Mouse (Mus musculus) heart, embryonic 13.5 days (tissue): Measurements from ENCODE around the gene Nploc4. TPM values are rescaled to one million over a fixed set of nuclear protein-coding genes. Genes with fewer than 3 reads are reported as not detected.

ENCODE experiments used
- microRNA-seq: library from miRNA; unstranded; fragments of <30 nt; microRNA quantifications from one replicate; pipeline ENCODE4, GENCODE M21; 2016
- polyA plus RNA-seq: library from polyadenylated mRNA; unstranded; fragments of >200 nt; fragmentation: Nextera tagmentation; extraction: Ambion mirVana; gene quantifications from 2 replicates; pipeline ENCODE4 v1.2.1, GENCODE M21; 2015

The Nploc4 gene
- polyA plus RNA-seq, 1 experiment from 2014 or later, result 28.3 TPM

Small RNAs within 50 kb of the gene (microRNA-seq; reads per million reads assigned to microRNA genes)
- gene Gm23419 (not detected), gene Mir6935 (1.2 reads per million)

Other genes starting within 250 kb of the Nploc4 start
- gene Bahcc1, start 204.8 kb downstream of the Nploc4 start, polyA plus RNA-seq, result 4.4 and 5.2 TPM in 2 replicates
- gene Actg1, start 89.2 kb downstream of the Nploc4 start, polyA plus RNA-seq, result 1,234 and 1,290 TPM in 2 replicates
- 0.31 and 0.50 TPM in 2 replicates for gene Fscn2, start 76.2 kb downstream of the Nploc4 start, polyA plus RNA-seq
- gene Faap100, start 58.9 kb downstream of the Nploc4 start, polyA plus RNA-seq, result 29.1 and 33.5 TPM in 2 replicates
- gene Tspan10, start 4.9 kb upstream of the Nploc4 start, polyA plus RNA-seq, result not detected in 2 replicates
- not detected in 2 replicates for gene Pde6g, start 15.8 kb upstream of the Nploc4 start, polyA plus RNA-seq
- 14.2 and 16.6 TPM in 2 replicates for gene Oxld1, start 20.4 kb upstream of the Nploc4 start, polyA plus RNA-seq
- gene Ccdc137, start 20.4 kb upstream of the Nploc4 start, polyA plus RNA-seq, result 19.1 and 21.1 TPM in 2 replicates
- gene Arl16, start 29.9 kb upstream of the Nploc4 start, polyA plus RNA-seq, result 36.4 and 39.3 TPM in 2 replicates
- gene Mrpl12, start 46.9 kb upstream of the Nploc4 start, polyA plus RNA-seq, result 212 and 228 TPM in 2 replicates
- gene Slc25a10, start 54.1 kb upstream of the Nploc4 start, polyA plus RNA-seq, result 42.9 and 43.2 TPM in 2 replicates
- gene Gcgr, start 93.0 kb upstream of the Nploc4 start, polyA plus RNA-seq, result 2.1 and 2.4 TPM in 2 replicates
- 134 and 140 TPM in 2 replicates for gene Mcrip1, start 112.0 kb upstream of the Nploc4 start, polyA plus RNA-seq
- not detected in 2 replicates for gene Ppp1r27, start 113.4 kb upstream of the Nploc4 start, polyA plus RNA-seq
- 427 and 448 TPM in 2 replicates for gene P4hb, start 135.5 kb upstream of the Nploc4 start, polyA plus RNA-seq
- 435 and 436 TPM in 2 replicates for gene Arhgdia, start 143.9 kb upstream of the Nploc4 start, polyA plus RNA-seq
- gene Alyref, start 160.7 kb upstream of the Nploc4 start, polyA plus RNA-seq, result 253 and 284 TPM in 2 replicates
- gene Anapc11, start 160.7 kb upstream of the Nploc4 start, polyA plus RNA-seq, result 174 and 199 TPM in 2 replicates
- gene Npb, start 170.8 kb upstream of the Nploc4 start, polyA plus RNA-seq, result 14.9 and 18.6 TPM in 2 replicates
- 71.8 and 90.4 TPM in 2 replicates for gene Pcyt2, start 180.2 kb upstream of the Nploc4 start, polyA plus RNA-seq
- gene Sirt7, start 187.5 kb upstream of the Nploc4 start, polyA plus RNA-seq, result 17.7 and 20.4 TPM in 2 replicates
- gene Mafg, start 195.9 kb upstream of the Nploc4 start, polyA plus RNA-seq, result 18.1 and 19.9 TPM in 2 replicates
- 22.2 and 23.5 TPM in 2 replicates for gene Pycr1, start 206.1 kb upstream of the Nploc4 start, polyA plus RNA-seq
- gene Myadml2, start 210.4 kb upstream of the Nploc4 start, polyA plus RNA-seq, result 13.0 and 13.9 TPM in 2 replicates
- 2.3 and 2.7 TPM in 2 replicates for gene Notum, start 223.5 kb upstream of the Nploc4 start, polyA plus RNA-seq
- gene Aspscr1, start 235.3 kb upstream of the Nploc4 start, polyA plus RNA-seq, result 105 and 109 TPM in 2 replicates